Mouse (Mus musculus) cerebellum, adult 2 months (tissue): ENCODE results near the gene Col6a2.

Source experiments
- CTCF ChIP-seq: fragments of 200-500 bp; IDR thresholded peaks from 2 replicates; pipeline ENCODE4 v1.5.1; 2011; ENCODE audit warnings: low read depth, mild to moderate bottlenecking, control low read depth, low read length, moderate library complexity, borderline replicate concordance; ENCODE audit not compliant: insufficient read depth
- POLR2A ChIP-seq: fragments of 200-500 bp; IDR thresholded peaks from 2 replicates; pipeline ENCODE4 v1.6.1; 2011; ENCODE audit warnings: low read length, control low read depth, borderline replicate concordance; ENCODE audit not compliant: insufficient read depth

- TF ChIP-seq CTCF = no peak
- no peak for TF ChIP-seq POLR2A
Measured at GRCm38 (mm10) chr10:76596338-76596737, 27.1 kb downstream of the Col6a2 start.
